Mouse (Mus musculus) left cerebral cortex, postnatal 10 days (tissue): ENCODE results near the gene Ube2d3. TPM values are rescaled to one million over a fixed set of nuclear protein-coding genes. Genes with fewer than 3 reads are reported as not detected.

Experiments used
- DNase-seq, 2 experiments: peaks; one replicate each; pipeline ENCODE4 v3.0.0; 2021 to 2022; ENCODE audit warnings: low spot score in 2 of 2, mixed read lengths in 1 of 2; ENCODE audit errors: extremely low spot score in 1 of 2
- intact Hi-C: fragments of 180-260 bp; cut with DNase I; formaldehyde crosslinking; loops from one replicate; pipeline ENCODE4 v1.15.1; 2025
- total RNA-seq, 2 experiments: library from RNA; stranded (reverse); gene quantifications; 2 replicates each; pipeline ENCODE4 v1.2.3; 2021

The Ube2d3 gene
- total RNA-seq, 2 experiments from 2014 or later = 258 to 268 TPM

DNA sequence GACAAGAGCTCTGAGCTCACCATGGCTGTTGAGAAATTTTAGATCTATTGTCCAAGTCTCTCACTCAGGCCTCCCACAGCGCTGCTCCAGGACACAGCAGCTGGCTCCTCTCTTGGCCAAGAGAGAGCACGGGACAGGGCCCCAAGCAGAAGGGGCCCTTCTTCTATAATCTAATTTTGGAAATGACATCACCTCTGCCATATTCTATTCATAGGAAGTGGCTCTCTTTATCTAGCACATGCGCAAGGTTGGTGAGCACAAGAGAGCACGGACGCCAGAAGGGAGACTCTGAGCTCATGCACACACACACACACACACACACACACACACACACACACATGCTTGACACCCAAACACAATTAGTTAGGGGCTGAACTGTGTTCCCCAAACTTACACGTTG is 78.9 kb downstream of the Ube2d3 start:
- DNase-seq = peak in 1 of 2 experiments; percentile 45
- intact Hi-C loops = no loop called here

Other genes with a start within 250 kb of the Ube2d3 start
- gene Cenpe, start 225.6 kb upstream of the Ube2d3 start, total RNA-seq = 1 to 10 TPM; 2.6 to 2.9 TPM
- 1 to 10 TPM; 1.7 to 1.9 TPM for gene Bdh2, start 156.9 kb upstream of the Ube2d3 start, total RNA-seq
- gene Slc9b2, start 130.4 kb upstream of the Ube2d3 start, total RNA-seq = 1 to 10 TPM; 4.4 to 4.6 TPM
- under 1 TPM in 1 of 2 experiments, not detected in 1; 0.75 TPM for gene Slc9b1, start 90.1 kb upstream of the Ube2d3 start, total RNA-seq
- 10 to 100 TPM; 35.5 to 39.5 TPM for gene Cisd2, start 14.2 kb upstream of the Ube2d3 start, total RNA-seq
- 1 to 10 TPM; 6.8 to 7.4 TPM for gene Manba, start 47.5 kb downstream of the Ube2d3 start, total RNA-seq